Comparison of ENCODE assay signal across 9 mouse cellular contexts in genomic region chr9:106420608-106421007, GRCm38 (mm10). TPM values are rescaled to one million over a fixed set of nuclear protein-coding genes. Genes with fewer than 3 reads are reported as not detected.
DNase-seq lines count a peak whose midpoint lies in the region; ATAC-seq and TF ChIP-seq lines count a peak whose summit lies in the region.
"Had no signal": no experiment of that assay in that cellular context is flagged by ENCODE, and none has a peak within 500 bp of the region (broad histone marks: within the 10 kb centered on the region; RNA-seq: fewer than 3 reads in every experiment).

No protein-coding gene starts in this region.

- ATAC-seq in hindbrain, embryonic 14.5 days (ENCODE audit: low FRiP score): peak; percentile 16; the same call in 1 of the 2 replicates
- no peak for ATAC-seq in midbrain, postnatal 0 days (ENCODE audit: low FRiP score)

- DNase-seq in brain, embryonic 14.5 days (ENCODE audit: low read depth): peak; percentile 67
- peak; percentile 82 for DNase-seq in embryo, embryonic 9.5 days (ENCODE audit: extremely low spot score)
- DNase-seq in hindbrain, embryonic 14.5 days (ENCODE audit: low spot score): peak; percentile 29
- no peak for DNase-seq in midbrain, postnatal 0 days (ENCODE audit: low spot score)
- no peak for DNase-seq in layer of hippocampus, adult 8-10 months (ENCODE audit: low spot score in 2 of 2)
- no peak for DNase-seq in gastrocnemius, postnatal 10 days
- DNase-seq in cerebellum, adult 2 months: no peak
- DNase-seq: liver, postnatal 0 days; thymus, adult 2 months had no signal

- TF ChIP-seq CTCF in brain, embryonic 14.5 days (IDR thresholded peaks at IDR 0.05; ENCODE audit: borderline replicate concordance, extremely low read depth, insufficient read depth, insufficient read length): no peak
- TF ChIP-seq CTCF in midbrain, postnatal 0 days (IDR thresholded peaks at IDR 0.05): no peak
- no peak for TF ChIP-seq CTCF in cerebellum, adult 2 months (IDR thresholded peaks at IDR 0.05; ENCODE audit: borderline replicate concordance, insufficient read depth, low read depth, low read length)

- WGBS in hindbrain, embryonic 14.5 days: 8% methylated on average over 2 of the region's 2 CpGs
- WGBS in midbrain, postnatal 0 days: 0% methylated on average over 2 of the region's 2 CpGs
- WGBS in cerebellum, adult 2 months: 13% methylated on average over 2 of the region's 2 CpGs

- no peak overlapping the region; the same call in 1 of the 2 replicates for H3K27ac ChIP-seq in hindbrain, embryonic 14.5 days
- no peak overlapping the region for H3K27ac ChIP-seq in midbrain, postnatal 0 days (ENCODE audit: low read depth, low read length)
- H3K27ac ChIP-seq in cerebellum, adult 2 months (ENCODE audit: insufficient read depth, low read length): no peak overlapping the region

- H3K9ac ChIP-seq in hindbrain, embryonic 14.5 days: peak overlapping the region; percentile 25; the same call in 1 of the 2 replicates
- 0 out of 2 replicates have a peak overlapping the region, but pooled peaks have one; percentile 33 for H3K9ac ChIP-seq in midbrain, postnatal 0 days (replicated peaks; ENCODE audit: low read length, poor library complexity, severe bottlenecking)
- H3K9ac ChIP-seq: liver, postnatal 0 days had no signal

- H3K4me1 ChIP-seq in hindbrain, embryonic 14.5 days (replicated peaks; ENCODE audit: control insufficient read depth, insufficient read depth, low read length): peaks cover 32% of the 10 kb centered on the region
- peaks cover 23% of the 10 kb centered on the region for H3K4me1 ChIP-seq in midbrain, postnatal 0 days (ENCODE audit: insufficient read depth, low read length)
- H3K4me1 ChIP-seq in cerebellum, adult 2 months (ENCODE audit: control insufficient read depth, insufficient read depth, low read length): peaks cover 4% of the 10 kb centered on the region; the same call in 1 of the 2 replicates

- no peak for TF ChIP-seq POLR2A in brain, embryonic 14.5 days (IDR thresholded peaks at IDR 0.05; ENCODE audit: borderline replicate concordance, extremely low read depth, insufficient read depth, insufficient read length, poor library complexity, severe bottlenecking)
- TF ChIP-seq POLR2A in cerebellum, adult 2 months (IDR thresholded peaks at IDR 0.05; ENCODE audit: borderline replicate concordance, insufficient read depth, low read length): no peak

- H3K9me3 ChIP-seq in hindbrain, embryonic 14.5 days (ENCODE audit: control insufficient read depth, low read length): no peaks in the 10 kb centered on the region
- no peaks in the 10 kb centered on the region for H3K9me3 ChIP-seq in midbrain, postnatal 0 days (ENCODE audit: low read length)

- H3K27me3 ChIP-seq in hindbrain, embryonic 14.5 days (ENCODE audit: control insufficient read depth, insufficient read depth, low read length): no peaks in the 10 kb centered on the region
- H3K27me3 ChIP-seq in midbrain, postnatal 0 days (ENCODE audit: insufficient read depth, low read length): no peaks in the 10 kb centered on the region
- no peaks in the 10 kb centered on the region for H3K27me3 ChIP-seq in cerebellum, adult 2 months (ENCODE audit: control insufficient read depth, insufficient read depth, low read length)

- peak overlapping the region; percentile 39; the same call in 1 of the 2 replicates for H3K4me2 ChIP-seq in hindbrain, embryonic 14.5 days (replicated peaks)
- H3K4me2 ChIP-seq in midbrain, postnatal 0 days (ENCODE audit: low read depth, low read length, poor library complexity, severe bottlenecking): peak overlapping the region; percentile 23; the same call in 1 of the 2 replicates

- H3K36me3 ChIP-seq in hindbrain, embryonic 14.5 days (replicated peaks; ENCODE audit: control insufficient read depth, insufficient read depth): no peaks in the 10 kb centered on the region
- no peaks in the 10 kb centered on the region for H3K36me3 ChIP-seq in midbrain, postnatal 0 days (ENCODE audit: insufficient read depth, low read length)

- H3K4me3 ChIP-seq in hindbrain, embryonic 14.5 days (replicated peaks; ENCODE audit: low read length): no peak overlapping the region
- H3K4me3 ChIP-seq in midbrain, postnatal 0 days (ENCODE audit: low read depth, low read length): no peak overlapping the region
- no peak overlapping the region for H3K4me3 ChIP-seq in cerebellum, adult 2 months (replicated peaks; ENCODE audit: insufficient read depth, low read depth, low read length)

RNA-seq across cellular contexts. Expression of gene Rpl29, which starts 8.6 kb away (rescaled TPM):
- 747 and 913 TPM in 2 replicates for polyA plus RNA-seq in brain, embryonic 14.5 days (2012; rRNA removed)
- 650 and 781 TPM in 2 replicates for polyA plus RNA-seq in hindbrain, embryonic 14.5 days (2014; fragmentation: Nextera tagmentation; extraction: Ambion mirVana)
- 795 and 936 TPM in 2 replicates for total RNA-seq in midbrain, postnatal 0 days (2014; rRNA removed)
- 645 TPM in 2 replicates for polyA plus RNA-seq in midbrain, postnatal 0 days (2015; fragmentation: Nextera tagmentation; extraction: Ambion mirVana)
- 100 to 1,000 TPM; 250 to 295 (median 266) TPM for total RNA-seq in layer of hippocampus, adult 8-10 months (2022)
- total RNA-seq in gastrocnemius, postnatal 10 days (2021): 100 to 1,000 TPM; 456 to 462 TPM
- polyA plus RNA-seq in cerebellum, adult 2 months (2012; rRNA removed): 435 and 475 TPM in 2 replicates

RNA-seq across cellular contexts. Expression of gene Acy1, which starts 17.5 kb away (rescaled TPM):
- polyA plus RNA-seq in brain, embryonic 14.5 days (2012; rRNA removed): 14.9 and 15.7 TPM in 2 replicates
- polyA plus RNA-seq in hindbrain, embryonic 14.5 days (2014; fragmentation: Nextera tagmentation; extraction: Ambion mirVana): 22.4 and 23.5 TPM in 2 replicates
- total RNA-seq in midbrain, postnatal 0 days (2014; rRNA removed): 11.4 and 22.6 TPM in 2 replicates
- 13.3 and 17.0 TPM in 2 replicates for polyA plus RNA-seq in midbrain, postnatal 0 days (2015; fragmentation: Nextera tagmentation; extraction: Ambion mirVana)
- 10 to 100 TPM; 14.0 to 21.3 (median 15.0) TPM for total RNA-seq in layer of hippocampus, adult 8-10 months (2022)
- 10 to 100 TPM; 12.3 to 12.5 TPM for total RNA-seq in gastrocnemius, postnatal 10 days (2021)
- polyA plus RNA-seq in cerebellum, adult 2 months (2012; rRNA removed): 16.2 and 16.4 TPM in 2 replicates

RNA-seq across cellular contexts. Expression of gene Abhd14b, which starts 26.7 kb away (rescaled TPM):
- 12.8 and 20.4 TPM in 2 replicates for polyA plus RNA-seq in brain, embryonic 14.5 days (2012; rRNA removed)
- polyA plus RNA-seq in hindbrain, embryonic 14.5 days (2014; fragmentation: Nextera tagmentation; extraction: Ambion mirVana): 7.9 and 8.2 TPM in 2 replicates
- 16.2 and 18.4 TPM in 2 replicates for total RNA-seq in midbrain, postnatal 0 days (2014; rRNA removed)
- polyA plus RNA-seq in midbrain, postnatal 0 days (2015; fragmentation: Nextera tagmentation; extraction: Ambion mirVana): 12.6 and 13.8 TPM in 2 replicates
- 10 to 100 TPM; 14.7 to 17.7 (median 17.0) TPM for total RNA-seq in layer of hippocampus, adult 8-10 months (2022)
- total RNA-seq in gastrocnemius, postnatal 10 days (2021): 1 to 10 TPM; 6.3 to 7.5 TPM
- 59.7 and 68.5 TPM in 2 replicates for polyA plus RNA-seq in cerebellum, adult 2 months (2012; rRNA removed)

RNA-seq across cellular contexts. Expression of gene Abhd14a, which starts 26.9 kb away (rescaled TPM):
- 59.1 and 68.9 TPM in 2 replicates for polyA plus RNA-seq in brain, embryonic 14.5 days (2012; rRNA removed)
- 57.7 and 69.8 TPM in 2 replicates for polyA plus RNA-seq in hindbrain, embryonic 14.5 days (2014; fragmentation: Nextera tagmentation; extraction: Ambion mirVana)
- 69.8 and 73.8 TPM in 2 replicates for total RNA-seq in midbrain, postnatal 0 days (2014; rRNA removed)
- polyA plus RNA-seq in midbrain, postnatal 0 days (2015; fragmentation: Nextera tagmentation; extraction: Ambion mirVana): 72.3 and 74.5 TPM in 2 replicates
- total RNA-seq in layer of hippocampus, adult 8-10 months (2022): 10 to 100 TPM; 35.6 to 44.4 (median 40.2) TPM
- total RNA-seq in gastrocnemius, postnatal 10 days (2021): 10 to 100 TPM; 13.5 to 15.3 TPM
- polyA plus RNA-seq in cerebellum, adult 2 months (2012; rRNA removed): 49.7 and 51.5 TPM in 2 replicates

RNA-seq across cellular contexts. Expression of gene Pcbp4, which starts 32.5 kb away (rescaled TPM):
- 607 and 743 TPM in 2 replicates for polyA plus RNA-seq in brain, embryonic 14.5 days (2012; rRNA removed)
- 183 and 186 TPM in 2 replicates for polyA plus RNA-seq in hindbrain, embryonic 14.5 days (2014; fragmentation: Nextera tagmentation; extraction: Ambion mirVana)
- 543 and 647 TPM in 2 replicates for total RNA-seq in midbrain, postnatal 0 days (2014; rRNA removed)
- 242 and 248 TPM in 2 replicates for polyA plus RNA-seq in midbrain, postnatal 0 days (2015; fragmentation: Nextera tagmentation; extraction: Ambion mirVana)
- total RNA-seq in layer of hippocampus, adult 8-10 months (2022): 100 to 1,000 TPM; 186 to 215 (median 199) TPM
- total RNA-seq in gastrocnemius, postnatal 10 days (2021): 10 to 100 TPM; 54.2 to 68.2 TPM
- polyA plus RNA-seq in cerebellum, adult 2 months (2012; rRNA removed): 515 and 572 TPM in 2 replicates

Comparison
In these comparisons a context has a peak if more than half of its experiments do, and no peak if none do; other contexts are left out.
1. DNase-seq: peak in brain, embryonic 14.5 days (single experiment), embryo, embryonic 9.5 days (single experiment) and hindbrain, embryonic 14.5 days (single experiment); none in midbrain, postnatal 0 days (single experiment), layer of hippocampus, adult 8-10 months (0 of 2), gastrocnemius, postnatal 10 days (single experiment) and cerebellum, adult 2 months (0 of 2).